ENCODE assay signal across 22 mouse cellular contexts in genomic region chr5:113357186-113357585, GRCm38 (mm10). TPM values are rescaled to one million over a fixed set of nuclear protein-coding genes. Genes with fewer than 3 reads are reported as not detected.
"Had no signal": no experiment of that assay in that cellular context is flagged by ENCODE, and none has a peak within 500 bp of the region (broad histone marks: within the 10 kb centered on the region; RNA-seq: fewer than 3 reads in every experiment).

Aym1 (plus strand) TSS chr5:113357294.

- H3K9me3 ChIP-seq: limb, embryonic 12.5 days; liver, embryonic 13.5 days; lung, embryonic 15.5 days; megakaryocyte, embryonic 14.5 days; midbrain, embryonic 12.5 days had no signal

- H3K4me3 ChIP-seq: limb, embryonic 12.5 days; liver, embryonic 13.5 days; lung, embryonic 15.5 days; megakaryocyte, embryonic 14.5 days; midbrain, embryonic 12.5 days had no signal

- H3K4me1 ChIP-seq: liver, embryonic 13.5 days; megakaryocyte, embryonic 14.5 days had no signal

- H3K27me3 ChIP-seq: lung, embryonic 15.5 days had no signal

- DNase-seq: kidney, adult 8-10 months; kidney, postnatal 25 days; liver; liver, embryonic 13.5 days; liver, postnatal 0 days; lung, postnatal 14 days; right cerebral cortex, adult 18-20 months; right cerebral cortex, postnatal 25 days; thymus, postnatal 36 days had no signal

- H3K9ac ChIP-seq: limb, embryonic 12.5 days; liver, embryonic 13.5 days; liver, postnatal 0 days; lung, embryonic 15.5 days; midbrain, embryonic 12.5 days had no signal

- H3K36me3 ChIP-seq: limb, embryonic 12.5 days; liver, embryonic 13.5 days; lung, embryonic 15.5 days; midbrain, embryonic 12.5 days had no signal

- H3K27ac ChIP-seq: limb, embryonic 12.5 days; liver, embryonic 13.5 days; lung, embryonic 15.5 days; macrophage; midbrain, embryonic 12.5 days had no signal

- H3K4me2 ChIP-seq: limb, embryonic 12.5 days; liver, embryonic 13.5 days; lung, embryonic 15.5 days; midbrain, embryonic 12.5 days had no signal

- ATAC-seq: intestine, postnatal 0 days; liver, postnatal 0 days had no signal

RNA-seq across cellular contexts. Expression of gene Aym1, which starts in this region (rescaled TPM):
- total RNA-seq: layer of hippocampus, postnatal 25 days; left cerebral cortex, adult 8-10 months; left cerebral cortex, postnatal 25 days had no signal
- polyA plus RNA-seq: intestine, postnatal 0 days; kidney, embryonic 16.5 days; limb, embryonic 12.5 days; liver, embryonic 13.5 days; liver, postnatal 0 days; lung, embryonic 15.5 days; macrophage; midbrain, embryonic 12.5 days; neural tube, embryonic 11.5 days; small intestine, adult 2 months; thymus, postnatal 0 days had no signal
